Mouse (Mus musculus) lung, embryonic 14.5 days (tissue): Measurements from ENCODE around the gene Tenm3. TPM values are rescaled to one million over a fixed set of nuclear protein-coding genes. Genes with fewer than 3 reads are reported as not detected.

ENCODE experiments used
- ATAC-seq: fragments of 200-750 bp; cut with Nextera tagmentation; 2 replicates; pipeline ENCODE4 v1.8.0; 2017; ENCODE audit warnings: mild to moderate bottlenecking, moderate TSS enrichment, moderate library complexity; ENCODE audit not compliant: insufficient read depth
- DNase-seq: peaks from one replicate; pipeline ENCODE4 v3.0.0-alpha.2; 2015
- H3K27ac ChIP-seq: fragments of 300-500 bp; sonication (generic); 2 replicates; pipeline ENCODE4 v1.5.1; 2014; ENCODE audit warnings: low read depth, mild to moderate bottlenecking, moderate library complexity
- H3K27me3 ChIP-seq: fragments of 300-500 bp; sonication (generic); 2 replicates; pipeline ENCODE4 v1.6.1; 2014; ENCODE audit warnings: low read length, control low read depth; ENCODE audit not compliant: insufficient read depth
- H3K36me3 ChIP-seq: fragments of 300-500 bp; sonication (generic); 2 replicates; pipeline ENCODE4 v1.6.1; 2014; ENCODE audit warnings: control low read depth; ENCODE audit not compliant: insufficient read depth
- H3K4me1 ChIP-seq: fragments of 300-500 bp; sonication (generic); 2 replicates; pipeline ENCODE4 v1.6.1; 2014; ENCODE audit warnings: antibody characterized with exemption, control low read depth; ENCODE audit not compliant: insufficient read depth
- H3K4me2 ChIP-seq: fragments of 300-500 bp; sonication (generic); 2 replicates; pipeline ENCODE4 v1.6.1; 2014; ENCODE audit warnings: mild to moderate bottlenecking
- H3K4me3 ChIP-seq: fragments of 300-500 bp; sonication (generic); 2 replicates; pipeline ENCODE4 v1.5.1; 2014; ENCODE audit warnings: low read depth, low read length
- H3K9ac ChIP-seq: fragments of 300-500 bp; sonication (generic); 2 replicates; pipeline ENCODE4 v1.6.1; 2014
- H3K9me3 ChIP-seq: fragments of 300-500 bp; sonication (generic); 2 replicates; pipeline ENCODE4 v1.6.1; 2016; ENCODE audit warnings: low read depth, low read length, control low read depth
- CTCF ChIP-seq: IDR thresholded peaks from 2 replicates; pipeline ENCODE4 v1.5.1; 2016; ENCODE audit warnings: antibody characterized with exemption, low read depth
- WGBS: fragments of 180-500 bp; shearing (Covaris S2); extraction: QIAGEN DNeasy Blood & Tissue Kit; methylation state at CpG from one replicate; pipeline ENCODE4 v1.1.7; 2014; 5-methylcytosine and 5-hydroxymethylcytosine counted together
- polyA plus RNA-seq: library from polyadenylated mRNA; unstranded; fragments of >200 nt; fragmentation: Nextera tagmentation; extraction: Ambion mirVana; gene quantifications from 2 replicates; pipeline ENCODE4 v1.2.1, GENCODE M21; 2014

Gene Tenm3
- polyA plus RNA-seq, 1 experiment from 2014 or later = 9.8 TPM

DNA sequence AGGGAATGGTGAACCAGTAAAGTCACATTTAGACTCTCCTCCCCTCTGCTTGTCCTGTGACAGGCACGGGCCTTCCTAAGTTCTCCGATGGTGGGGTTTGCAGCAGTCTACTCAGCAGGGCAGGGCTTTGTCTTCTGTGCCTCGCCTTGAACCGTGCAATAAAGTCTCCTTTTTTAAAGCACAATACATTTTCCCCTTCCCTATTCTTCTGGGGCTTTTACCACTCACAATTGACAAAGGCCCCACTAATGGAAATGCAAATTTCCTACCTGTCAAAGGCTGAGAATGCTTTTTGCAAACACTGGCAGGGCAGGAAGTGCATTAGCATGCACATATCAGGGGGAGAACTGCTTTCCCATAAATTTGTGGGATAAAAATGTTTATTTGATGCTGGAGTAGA, 664.8 kb downstream of the Tenm3 start:
- Histone ChIP-seq H3K27me3 (no peaks in the 10 kb centered on the region), H3K4me3 (no peak overlapping the region), H3K9ac (no peak overlapping the region), H3K4me2 (no peak overlapping the region), H3K9me3 (no peaks in the 10 kb centered on the region), H3K4me1 (no peaks in the 10 kb centered on the region), H3K36me3 (no peaks in the 10 kb centered on the region), H3K27ac (no peak overlapping the region)
- DNase-seq (no peak), ATAC-seq (no peak)
- 73% methylated on average over 4 of the region's 4 CpGs for WGBS
- no peak for TF ChIP-seq CTCF

DNA sequence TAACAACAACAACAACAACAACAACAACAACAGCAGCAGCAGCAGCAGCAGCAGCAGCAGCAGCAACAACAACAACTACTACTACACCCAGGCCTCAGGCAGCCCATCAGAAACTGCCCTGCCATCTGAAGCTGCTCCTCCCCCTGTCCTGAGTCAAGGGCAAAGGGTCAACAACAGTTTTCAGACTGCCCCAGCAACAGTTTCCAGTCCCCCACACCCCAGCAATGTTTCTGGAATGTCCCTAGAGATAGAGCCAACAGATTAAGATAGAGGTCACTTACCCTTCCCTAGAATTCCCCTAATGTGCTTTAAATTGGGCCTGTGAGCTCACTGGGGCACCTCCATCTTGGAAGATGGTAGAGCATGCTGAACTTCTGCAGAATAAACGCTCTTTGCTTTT, 665.9 kb downstream of the Tenm3 start:
- H3K27me3 ChIP-seq = no peaks in the 10 kb centered on the region
- H3K36me3 ChIP-seq = no peaks in the 10 kb centered on the region
- 91% methylated on average over 1 of the region's 1 CpGs for whole genome bisulfite sequencing
- H3K9me3 ChIP-seq = no peaks in the 10 kb centered on the region
- no peak for TF ChIP-seq CTCF
- H3K27ac ChIP-seq = no peak overlapping the region
- H3K4me3 ChIP-seq = no peak overlapping the region
- no peak for ATAC-seq
- no peak overlapping the region for H3K4me2 ChIP-seq
- H3K9ac ChIP-seq = no peak overlapping the region
- no peak for DNase-seq
- H3K4me1 ChIP-seq = no peaks in the 10 kb centered on the region
